Mouse (Mus musculus) hindbrain, embryonic 13.5 days (tissue): ENCODE results near the gene Lmtk2. TPM values are rescaled to one million over a fixed set of nuclear protein-coding genes. Genes with fewer than 3 reads are reported as not detected.

Experiments used
- ATAC-seq: fragments of 200-750 bp; cut with Nextera tagmentation; 2 replicates; pipeline ENCODE4 v1.8.0; 2017; ENCODE audit warnings: moderate TSS enrichment; ENCODE audit not compliant: low FRiP score
- H3K27ac ChIP-seq: fragments of 300-500 bp; sonication (generic); 2 replicates; pipeline ENCODE4 v1.5.1; 2015; ENCODE audit warnings: inconsistent platforms, mild to moderate bottlenecking, moderate library complexity
- H3K27me3 ChIP-seq: fragments of 300-500 bp; sonication (generic); 2 replicates; pipeline ENCODE4 v1.6.1; 2015; ENCODE audit warnings: mild to moderate bottlenecking, inconsistent platforms
- H3K36me3 ChIP-seq: fragments of 300-500 bp; sonication (generic); 2 replicates; pipeline ENCODE4 v1.6.1; 2015; ENCODE audit warnings: mild to moderate bottlenecking, inconsistent platforms
- H3K4me1 ChIP-seq: fragments of 300-500 bp; sonication (generic); replicated peaks from 2 replicates; pipeline ENCODE4 v1.6.1; 2015; ENCODE audit warnings: inconsistent platforms
- H3K4me2 ChIP-seq: fragments of 300-500 bp; sonication (generic); 2 replicates; pipeline ENCODE4 v1.6.1; 2015; ENCODE audit warnings: inconsistent platforms, mild to moderate bottlenecking, moderate library complexity
- H3K4me3 ChIP-seq: fragments of 300-500 bp; sonication (generic); 2 replicates; pipeline ENCODE4 v1.5.1; 2015; ENCODE audit warnings: mild to moderate bottlenecking, inconsistent platforms
- H3K9ac ChIP-seq: fragments of 300-500 bp; sonication (generic); 2 replicates; pipeline ENCODE4 v1.6.1; 2015; ENCODE audit warnings: mild to moderate bottlenecking, inconsistent platforms
- H3K9me3 ChIP-seq: fragments of 300-500 bp; sonication (generic); 2 replicates; pipeline ENCODE4 v1.6.1; 2016; ENCODE audit warnings: inconsistent platforms
- WGBS: fragments of 180-500 bp; shearing (Covaris S2); methylation state at CpG from one replicate; pipeline ENCODE4 v1.1.7; 2015; 5-methylcytosine and 5-hydroxymethylcytosine counted together
- polyA plus RNA-seq: library from polyadenylated mRNA; unstranded; fragments of >200 nt; fragmentation: Nextera tagmentation; extraction: Ambion mirVana; gene quantifications from 2 replicates; pipeline ENCODE4 v1.2.1, GENCODE M21; 2015

The Lmtk2 gene
- polyA plus RNA-seq, 1 experiment from 2014 or later: 7.2 TPM

- 88% methylated on average over 8 of the region's 8 CpGs for WGBS
- H3K4me3 ChIP-seq: no peak overlapping the region
- no peaks in the 10 kb centered on the region for H3K27me3 ChIP-seq
- no peaks in the 10 kb centered on the region for H3K9me3 ChIP-seq
- H3K36me3 ChIP-seq: peaks cover 64% of the 10 kb centered on the region
- H3K4me2 ChIP-seq: no peak overlapping the region
- ATAC-seq: 0 out of 2 replicates have a peak, but pooled peaks have one; percentile 10
- H3K27ac ChIP-seq: peak overlapping the region; percentile 13
- no peak overlapping the region for H3K9ac ChIP-seq
- H3K4me1 ChIP-seq: peaks cover 3% of the 10 kb centered on the region; the same call in 1 of the 2 replicates
These were observed 58.9 kb downstream of the Lmtk2 start for GRCm38 (mm10) chr5:144159137-144159536.

DNA sequence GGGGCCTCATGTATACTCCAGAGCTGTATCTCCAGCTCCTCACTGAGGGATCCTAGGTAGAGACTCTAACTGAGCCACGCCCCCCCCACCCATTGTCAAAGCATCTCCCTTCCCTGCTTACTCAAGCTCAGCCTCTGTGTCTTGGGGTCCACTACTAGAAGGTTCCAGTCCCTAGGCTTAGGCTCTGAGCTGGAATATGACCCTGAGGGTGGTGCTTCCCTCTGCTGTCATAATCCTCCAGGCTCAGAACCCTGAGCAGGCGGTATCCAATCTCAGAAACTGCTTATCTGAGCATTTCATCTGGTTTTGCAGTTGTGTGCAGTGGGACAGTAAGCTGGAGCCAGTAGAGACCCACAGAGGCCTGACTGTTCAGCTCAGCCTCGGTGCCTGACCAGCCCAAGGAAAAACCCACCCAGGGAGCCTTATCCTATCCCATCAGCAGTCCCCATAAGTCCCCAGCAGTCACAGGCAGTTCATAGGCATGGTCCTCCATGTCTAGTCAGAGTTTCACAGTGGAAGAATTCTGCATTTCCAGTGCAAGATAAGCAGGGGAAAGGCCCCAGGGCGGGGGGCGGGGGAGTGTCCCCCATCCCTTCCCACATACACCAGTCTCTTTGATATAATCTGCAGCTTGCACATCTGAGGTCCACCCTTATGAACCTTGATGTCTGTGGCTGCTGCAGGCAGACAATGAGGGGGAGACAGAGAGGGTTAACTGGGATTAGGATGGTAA lies 62.0 kb downstream of the Lmtk2 start:
- H3K9me3 ChIP-seq: no peaks in the 10 kb centered on the region
- H3K36me3 ChIP-seq: peaks cover 82% of the 10 kb centered on the region
- H3K27ac ChIP-seq: no peak overlapping the region

GRCm38 (mm10) chr5:144162813-144163517 lies 62.7 kb downstream of the Lmtk2 start:
- 83% methylated on average over 10 of the region's 10 CpGs for WGBS
- ATAC-seq: no peak
- H3K4me1 ChIP-seq: peaks cover 3% of the 10 kb centered on the region; the same call in 1 of the 2 replicates
- no peak overlapping the region for H3K9ac ChIP-seq
- H3K9me3 ChIP-seq: no peaks in the 10 kb centered on the region
- peaks cover 75% of the 10 kb centered on the region for H3K36me3 ChIP-seq
- H3K27ac ChIP-seq: no peak overlapping the region
- H3K4me2 ChIP-seq: no peak overlapping the region
- no peak overlapping the region for H3K4me3 ChIP-seq
- H3K27me3 ChIP-seq: no peaks in the 10 kb centered on the region

More for the DNA sequence above, 62.0 kb downstream of the Lmtk2 start:
- no peak overlapping the region for H3K4me2 ChIP-seq
- H3K4me3 ChIP-seq: no peak overlapping the region
- no peak for ATAC-seq
- 89% methylated on average over 5 of the region's 5 CpGs for WGBS
- no peak overlapping the region for H3K9ac ChIP-seq
- no peaks in the 10 kb centered on the region for H3K27me3 ChIP-seq
- peaks cover 3% of the 10 kb centered on the region; the same call in 1 of the 2 replicates for H3K4me1 ChIP-seq

- ATAC-seq: no peak
These were observed 65.5 kb downstream of the Lmtk2 start for GRCm38 (mm10) chr5:144165756-144166155.

DNA sequence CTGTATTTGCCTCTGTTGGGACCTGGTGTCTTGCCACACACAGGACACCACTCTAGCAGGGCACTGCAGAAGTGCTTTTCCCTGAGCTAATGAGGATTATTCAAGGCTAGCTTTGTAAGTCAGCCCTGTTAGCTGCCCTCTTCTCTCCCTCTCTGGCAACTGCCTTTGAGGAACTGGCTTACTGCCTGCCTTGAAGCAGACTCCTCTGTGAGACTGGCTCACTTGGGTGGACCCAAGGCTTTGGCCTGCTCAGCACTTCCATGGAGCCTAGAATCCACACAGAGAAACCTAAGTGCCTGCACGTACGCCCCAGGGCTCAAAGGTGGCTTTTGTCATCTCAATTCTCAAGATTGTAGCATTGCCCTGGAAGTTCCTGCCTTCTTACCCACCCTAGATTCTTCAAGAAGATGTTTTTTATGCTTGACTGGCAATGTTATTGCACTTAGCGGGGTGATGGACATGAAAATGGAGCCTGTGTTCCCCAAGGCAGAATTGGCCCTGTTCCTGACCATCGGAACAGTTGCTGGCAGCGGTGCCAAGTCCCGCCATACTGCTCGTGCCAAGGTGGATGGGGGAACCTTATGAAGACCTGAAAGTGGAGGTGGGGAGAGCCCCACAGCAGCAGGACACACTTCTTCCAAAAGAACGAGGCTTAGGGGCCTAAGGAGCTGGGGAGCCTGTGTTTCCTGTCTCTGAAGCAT lies 69.2 kb downstream of the Lmtk2 start:
- ATAC-seq: no peak
- H3K4me2 ChIP-seq: no peak overlapping the region
- no peaks in the 10 kb centered on the region for H3K4me1 ChIP-seq
- H3K9me3 ChIP-seq: no peaks in the 10 kb centered on the region
- no peak overlapping the region for H3K27ac ChIP-seq
- 85% methylated on average over 8 of the region's 8 CpGs for WGBS
- peaks cover 71% of the 10 kb centered on the region for H3K36me3 ChIP-seq
- no peak overlapping the region for H3K4me3 ChIP-seq
- H3K27me3 ChIP-seq: no peaks in the 10 kb centered on the region
- no peak overlapping the region for H3K9ac ChIP-seq

More at GRCm38 (mm10) chr5:144165756-144166155, 65.5 kb downstream of the Lmtk2 start:
- 93% methylated on average over 3 of the region's 3 CpGs for WGBS
- H3K4me1 ChIP-seq: no peaks in the 10 kb centered on the region
- peaks cover 66% of the 10 kb centered on the region for H3K36me3 ChIP-seq
- no peaks in the 10 kb centered on the region for H3K9me3 ChIP-seq
- H3K4me3 ChIP-seq: no peak overlapping the region
- H3K27ac ChIP-seq: no peak overlapping the region
- H3K27me3 ChIP-seq: no peaks in the 10 kb centered on the region
- no peak overlapping the region for H3K4me2 ChIP-seq
- no peak overlapping the region for H3K9ac ChIP-seq

DNA sequence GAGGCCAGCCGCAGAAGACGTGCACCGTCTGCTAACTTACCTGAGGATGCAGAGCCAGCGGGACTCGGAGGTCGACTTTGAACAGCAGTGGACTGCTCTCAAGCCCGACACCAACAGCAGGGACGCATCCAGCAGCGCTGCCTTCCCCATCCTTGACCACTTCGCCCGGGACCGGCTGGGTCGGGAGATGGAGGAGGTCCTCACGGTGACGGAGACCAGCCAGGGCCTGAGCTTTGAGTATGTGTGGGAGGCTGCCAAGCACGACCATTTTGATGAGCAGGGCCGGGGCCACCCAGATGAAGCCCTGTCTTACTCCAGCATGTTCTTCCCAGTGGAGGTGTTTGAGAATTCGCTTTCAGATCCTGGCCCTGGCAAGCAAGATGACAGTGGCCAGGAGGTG lies 73.4 kb downstream of the Lmtk2 start:
- Histone ChIP-seq H3K4me2 (no peak overlapping the region), H3K9ac (no peak overlapping the region), H3K36me3 (peaks cover 87% of the 10 kb centered on the region), H3K4me1 (no peaks in the 10 kb centered on the region), H3K27ac (no peak overlapping the region), H3K4me3 (no peak overlapping the region), H3K27me3 (no peaks in the 10 kb centered on the region), H3K9me3 (no peaks in the 10 kb centered on the region)
- no peak for ATAC-seq
- WGBS: 98% methylated on average over 18 of the region's 18 CpGs

GRCm38 (mm10) chr5:144178216-144178615 lies 78.0 kb downstream of the Lmtk2 start:
- Histone ChIP-seq H3K9me3 (no peaks in the 10 kb centered on the region), H3K27me3 (no peaks in the 10 kb centered on the region), H3K27ac (no peak overlapping the region), H3K4me1 (no peaks in the 10 kb centered on the region), H3K4me3 (no peak overlapping the region), H3K4me2 (no peak overlapping the region), H3K9ac (no peak overlapping the region), H3K36me3 (peaks cover 72% of the 10 kb centered on the region)
- ATAC-seq: no peak
- WGBS: 68% methylated on average over 6 of the region's 6 CpGs

DNA sequence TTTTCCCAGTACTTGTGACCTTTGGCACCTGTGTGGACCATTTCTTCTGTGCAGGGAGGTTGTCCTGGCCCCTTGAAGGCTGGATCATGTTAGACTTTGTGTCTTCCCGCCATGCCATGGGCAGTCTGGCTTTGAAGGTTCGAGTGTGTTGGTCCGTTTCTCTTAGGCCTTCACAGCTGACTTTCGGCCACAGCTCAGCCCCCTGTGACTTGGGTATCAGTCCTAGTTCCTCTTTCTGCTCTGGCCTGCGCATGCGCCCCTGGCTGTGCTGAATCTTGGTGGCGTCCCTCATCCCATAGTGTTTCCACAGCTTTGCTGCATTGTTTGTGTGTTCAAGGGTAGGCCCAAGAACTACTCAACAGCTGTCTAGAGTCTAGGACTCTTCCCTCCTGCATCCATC lies 81.0 kb downstream of the Lmtk2 start:
- Histone ChIP-seq H3K36me3 (peaks cover 67% of the 10 kb centered on the region), H3K4me3 (no peak overlapping the region), H3K4me2 (no peak overlapping the region), H3K4me1 (0 out of 2 replicates have a peak, but pooled peaks cover 4% of the 10 kb centered on the region), H3K27me3 (no peaks in the 10 kb centered on the region), H3K9me3 (no peaks in the 10 kb centered on the region), H3K27ac (no peak overlapping the region), H3K9ac (no peak overlapping the region)
- 96% methylated on average over 7 of the region's 7 CpGs for WGBS
- no peak for ATAC-seq

GRCm38 (mm10) chr5:144182542-144183247 lies 82.5 kb downstream of the Lmtk2 start:
- ATAC-seq: no peak
- peaks cover 61% of the 10 kb centered on the region for H3K36me3 ChIP-seq
- H3K4me3 ChIP-seq: no peak overlapping the region
- 75% methylated on average over 20 of the region's 20 CpGs for WGBS
- H3K4me2 ChIP-seq: no peak overlapping the region
- H3K9me3 ChIP-seq: no peaks in the 10 kb centered on the region
- no peak overlapping the region for H3K9ac ChIP-seq
- no peak overlapping the region for H3K27ac ChIP-seq
- H3K4me1 ChIP-seq: 0 out of 2 replicates have a peak, but pooled peaks cover 4% of the 10 kb centered on the region
- H3K27me3 ChIP-seq: no peaks in the 10 kb centered on the region

DNA sequence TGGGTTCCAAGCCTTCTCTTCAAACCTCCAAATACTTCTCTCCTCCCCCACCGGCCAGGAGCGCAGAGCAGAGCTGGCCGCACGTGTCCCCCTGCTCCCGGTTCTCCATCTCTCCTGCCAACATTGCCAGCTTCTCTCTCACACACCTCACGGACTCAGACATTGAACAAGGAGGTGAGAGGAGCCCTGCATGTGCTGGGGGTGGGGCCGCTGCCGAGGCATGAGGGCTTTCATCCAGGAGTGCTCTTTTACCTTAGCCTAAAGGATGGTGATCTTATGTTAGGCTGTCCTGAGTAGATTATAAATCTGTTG lies 83.0 kb downstream of the Lmtk2 start:
- 0 out of 2 replicates have a peak, but pooled peaks cover 4% of the 10 kb centered on the region for H3K4me1 ChIP-seq
- no peak overlapping the region for H3K9ac ChIP-seq
- no peaks in the 10 kb centered on the region for H3K27me3 ChIP-seq
- no peak for ATAC-seq
- H3K36me3 ChIP-seq: peaks cover 57% of the 10 kb centered on the region
- 92% methylated on average over 8 of the region's 8 CpGs for WGBS
- H3K4me2 ChIP-seq: no peak overlapping the region
- H3K27ac ChIP-seq: no peak overlapping the region
- H3K4me3 ChIP-seq: no peak overlapping the region
- H3K9me3 ChIP-seq: no peaks in the 10 kb centered on the region

GRCm38 (mm10) chr5:144183647-144184335 lies 83.6 kb downstream of the Lmtk2 start:
- Histone ChIP-seq H3K27ac (no peak overlapping the region), H3K4me3 (no peak overlapping the region), H3K36me3 (peaks cover 52% of the 10 kb centered on the region), H3K9me3 (no peaks in the 10 kb centered on the region), H3K27me3 (no peaks in the 10 kb centered on the region), H3K9ac (no peak overlapping the region), H3K4me1 (0 out of 2 replicates have a peak, but pooled peaks cover 4% of the 10 kb centered on the region), H3K4me2 (no peak overlapping the region)
- WGBS: 74% methylated on average over 7 of the region's 7 CpGs
- ATAC-seq: no peak
